Mouse (Mus musculus) heart, embryonic 14.5 days (tissue): Measurements from ENCODE around the gene Tuba3a. TPM values are rescaled to one million over a fixed set of nuclear protein-coding genes. Genes with fewer than 3 reads are reported as not detected.

ENCODE experiments used
- ATAC-seq: fragments of 200-750 bp; cut with Nextera tagmentation; 2 replicates; pipeline ENCODE4 v1.8.0; 2017; ENCODE audit warnings: low read depth, moderate TSS enrichment; ENCODE audit not compliant: insufficient number of reproducible peaks, insufficient read depth, low FRiP score
- H3K27ac ChIP-seq, 2 experiments: fragments of 200-500 bp in 1 of 2; fragments of 300-500 bp in 1 of 2; sonication (generic) in 1 of 2; replicated peaks in 1 of 2; 2 replicates each; pipeline ENCODE4 v1.5.1; 2012 to 2014; ENCODE audit warnings: low read depth in 2 of 2, low read length in 2 of 2, control low read depth in 1 of 2, mild to moderate bottlenecking in 1 of 2, mixed read lengths in 1 of 2; ENCODE audit not compliant: control insufficient read depth in 1 of 2, insufficient read depth in 1 of 2
- H3K27me3 ChIP-seq: fragments of 300-500 bp; sonication (generic); 2 replicates; pipeline ENCODE4 v1.6.1; 2014; ENCODE audit warnings: mild to moderate bottlenecking, low read length, control low read depth; ENCODE audit not compliant: control insufficient read depth, insufficient read depth
- H3K36me3 ChIP-seq: fragments of 300-500 bp; sonication (generic); 2 replicates; pipeline ENCODE4 v1.6.1; 2014; ENCODE audit warnings: mild to moderate bottlenecking, control low read depth, low read length, mixed read lengths; ENCODE audit not compliant: control insufficient read depth, insufficient read depth
- H3K4me1 ChIP-seq, 2 experiments: fragments of 200-500 bp in 1 of 2; fragments of 300-500 bp in 1 of 2; sonication (generic) in 1 of 2; 2 replicates each; pipeline ENCODE4 v1.6.1; 2012 to 2014; ENCODE audit warnings: low read length in 2 of 2, control low read depth in 1 of 2, mixed read lengths in 1 of 2; ENCODE audit not compliant: control insufficient read depth in 2 of 2, insufficient read depth in 2 of 2
- H3K4me2 ChIP-seq: fragments of 300-500 bp; sonication (generic); 2 replicates; pipeline ENCODE4 v1.6.1; 2014; ENCODE audit warnings: mild to moderate bottlenecking, low read length
- H3K4me3 ChIP-seq, 2 experiments: fragments of 200-500 bp in 1 of 2; fragments of 300-500 bp in 1 of 2; sonication (generic) in 1 of 2; 2 replicates each; pipeline ENCODE4 v1.5.1; 2012 to 2014; ENCODE audit warnings: low read length in 2 of 2, mild to moderate bottlenecking in 2 of 2, control low read depth in 1 of 2, low read depth in 1 of 2, moderate library complexity in 1 of 2; ENCODE audit not compliant: control insufficient read depth in 1 of 2, insufficient read depth in 1 of 2
- H3K9ac ChIP-seq: fragments of 300-500 bp; sonication (generic); 2 replicates; pipeline ENCODE4 v1.6.1; 2014; ENCODE audit warnings: mild to moderate bottlenecking, low read length
- H3K9me3 ChIP-seq: fragments of 300-500 bp; sonication (generic); 2 replicates; pipeline ENCODE4 v1.6.1; 2016; ENCODE audit warnings: low read length, control low read depth; ENCODE audit not compliant: control insufficient read depth
- WGBS: fragments of 180-500 bp; shearing (Covaris S2); extraction: QIAGEN DNeasy Blood & Tissue Kit; methylation state at CpG from one replicate; pipeline ENCODE4 v1.1.7; 2014; 5-methylcytosine and 5-hydroxymethylcytosine counted together
- polyA plus RNA-seq: library from polyadenylated mRNA; unstranded; fragments of >200 nt; fragmentation: Nextera tagmentation; extraction: Ambion mirVana; gene quantifications from 2 replicates; pipeline ENCODE4 v1.2.1, GENCODE M21; 2014

Tuba3a gene
- polyA plus RNA-seq, 1 experiment from 2014 or later, result not detected

GRCm38 (mm10) chr6:125265239-125265638 is 20.6 kb downstream of the Tuba3a start:
- H3K36me3 ChIP-seq, result no peaks in the 10 kb centered on the region
- no peaks in the 10 kb centered on the region for H3K27me3 ChIP-seq
- H3K4me1 ChIP-seq, result no peaks in the 10 kb centered on the region
- WGBS, result 45% methylated on average over 10 of the region's 10 CpGs
- no peak overlapping the region for H3K4me3 ChIP-seq
- H3K9me3 ChIP-seq, result no peaks in the 10 kb centered on the region
- ATAC-seq, result no peak
- no peak overlapping the region for H3K9ac ChIP-seq
- H3K4me2 ChIP-seq, result no peak overlapping the region
- H3K27ac ChIP-seq, result no peak overlapping the region

GRCm38 (mm10) chr6:125264219-125264618 is 21.6 kb downstream of the Tuba3a start:
- Histone ChIP-seq H3K9ac (no peak overlapping the region), H3K27me3 (no peaks in the 10 kb centered on the region), H3K27ac (no peak overlapping the region), H3K4me1 (no peaks in the 10 kb centered on the region), H3K36me3 (no peaks in the 10 kb centered on the region), H3K4me3 (no peak overlapping the region), H3K4me2 (no peak overlapping the region), H3K9me3 (no peaks in the 10 kb centered on the region)
- no peak for ATAC-seq
- 89% methylated on average over 9 of the region's 9 CpGs for WGBS

- WGBS, result 73% methylated on average over 10 of the region's 10 CpGs
- H3K9ac ChIP-seq, result no peak overlapping the region
- ATAC-seq, result no peak
- H3K4me3 ChIP-seq, result no peak overlapping the region
- no peak overlapping the region for H3K4me2 ChIP-seq
- no peaks in the 10 kb centered on the region for H3K4me1 ChIP-seq
- H3K27me3 ChIP-seq, result no peaks in the 10 kb centered on the region
- H3K27ac ChIP-seq, result no peak overlapping the region
- no peaks in the 10 kb centered on the region for H3K9me3 ChIP-seq
- no peaks in the 10 kb centered on the region for H3K36me3 ChIP-seq
These were observed 25.8 kb downstream of the Tuba3a start for GRCm38 (mm10) chr6:125260006-125260555.

- H3K36me3 ChIP-seq, result no peaks in the 10 kb centered on the region
- no peak overlapping the region for H3K4me2 ChIP-seq
- H3K4me1 ChIP-seq, result no peaks in the 10 kb centered on the region
- no peak overlapping the region for H3K4me3 ChIP-seq
- H3K9ac ChIP-seq, result no peak overlapping the region
- H3K9me3 ChIP-seq, result no peaks in the 10 kb centered on the region
- WGBS, result 68% methylated on average over 8 of the region's 8 CpGs
- no peak for ATAC-seq
- no peaks in the 10 kb centered on the region for H3K27me3 ChIP-seq
- H3K27ac ChIP-seq, result no peak overlapping the region
These were observed 29.4 kb downstream of the Tuba3a start for GRCm38 (mm10) chr6:125256222-125256966.

- H3K4me2 ChIP-seq, result no peak overlapping the region
- H3K27me3 ChIP-seq, result no peaks in the 10 kb centered on the region
- ATAC-seq, result no peak
- H3K27ac ChIP-seq, result no peak overlapping the region
- H3K4me1 ChIP-seq, result no peaks in the 10 kb centered on the region
- H3K4me3 ChIP-seq, result no peak overlapping the region
- H3K9ac ChIP-seq, result no peak overlapping the region
- no peaks in the 10 kb centered on the region for H3K36me3 ChIP-seq
- WGBS, result 85% methylated on average over 7 of the region's 7 CpGs
- no peaks in the 10 kb centered on the region for H3K9me3 ChIP-seq
These were observed 30.3 kb downstream of the Tuba3a start for GRCm38 (mm10) chr6:125255516-125256044.

- Histone ChIP-seq H3K4me1 (no peaks in the 10 kb centered on the region), H3K9me3 (no peaks in the 10 kb centered on the region), H3K36me3 (no peaks in the 10 kb centered on the region), H3K27ac (no peak overlapping the region), H3K9ac (no peak overlapping the region), H3K4me2 (no peak overlapping the region), H3K27me3 (no peaks in the 10 kb centered on the region), H3K4me3 (no peak overlapping the region)
- 77% methylated on average over 14 of the region's 14 CpGs for WGBS
- no peak for ATAC-seq
These were observed 31.8 kb downstream of the Tuba3a start for GRCm38 (mm10) chr6:125253863-125254715.

GRCm38 (mm10) chr6:125252711-125253110 is 33.1 kb downstream of the Tuba3a start:
- H3K9ac ChIP-seq, result no peak overlapping the region
- H3K4me3 ChIP-seq, result no peak overlapping the region
- no peaks in the 10 kb centered on the region for H3K36me3 ChIP-seq
- no peak overlapping the region for H3K27ac ChIP-seq
- H3K27me3 ChIP-seq, result no peaks in the 10 kb centered on the region
- no peaks in the 10 kb centered on the region for H3K4me1 ChIP-seq
- no peaks in the 10 kb centered on the region for H3K9me3 ChIP-seq
- WGBS, result 85% methylated on average over 8 of the region's 8 CpGs
- H3K4me2 ChIP-seq, result no peak overlapping the region
- ATAC-seq, result no peak
